Mouse (Mus musculus) left cerebral cortex, adult 9 months (tissue): ENCODE measurements around the gene Cmtm7.

Source experiments
- DNase-seq, 2 experiments: peaks; one replicate each; pipeline ENCODE4 v3.0.0; 2022; ENCODE audit warnings: low spot score in 2 of 2

The Cmtm7 gene

DNA sequence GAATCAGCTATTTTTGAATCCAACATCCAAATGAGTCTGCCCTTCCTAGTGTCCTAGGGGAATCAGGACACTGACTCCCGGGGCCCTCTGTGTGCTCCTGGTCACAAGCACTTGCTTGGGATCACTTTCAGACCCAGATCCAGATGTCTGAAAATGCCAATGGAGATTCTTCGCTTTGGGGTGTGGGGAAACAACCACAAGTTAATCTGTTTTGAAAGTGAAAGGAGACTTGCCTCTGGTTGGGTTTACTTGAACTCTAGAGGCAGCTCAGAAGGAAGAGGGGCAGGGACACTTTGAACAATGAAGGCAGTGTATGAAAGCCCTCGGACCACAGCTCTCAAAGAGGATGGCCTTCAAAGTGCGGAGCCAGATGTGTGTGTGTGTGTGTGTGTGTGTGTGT, 12.8 kb upstream of the Cmtm7 start:
- DNase-seq = no peak

- no peak for DNase-seq
Measured at GRCm38 (mm10) chr9:114793764-114794295, 12.2 kb upstream of the Cmtm7 start.

GRCm38 (mm10) chr9:114789989-114790388, 8.3 kb upstream of the Cmtm7 start:
- DNase-seq = no peak

- no peak for DNase-seq
Measured at GRCm38 (mm10) chr9:114789557-114789956, 7.9 kb upstream of the Cmtm7 start.

- no peak for DNase-seq
Measured at GRCm38 (mm10) chr9:114788697-114789096, 7.0 kb upstream of the Cmtm7 start.

DNA sequence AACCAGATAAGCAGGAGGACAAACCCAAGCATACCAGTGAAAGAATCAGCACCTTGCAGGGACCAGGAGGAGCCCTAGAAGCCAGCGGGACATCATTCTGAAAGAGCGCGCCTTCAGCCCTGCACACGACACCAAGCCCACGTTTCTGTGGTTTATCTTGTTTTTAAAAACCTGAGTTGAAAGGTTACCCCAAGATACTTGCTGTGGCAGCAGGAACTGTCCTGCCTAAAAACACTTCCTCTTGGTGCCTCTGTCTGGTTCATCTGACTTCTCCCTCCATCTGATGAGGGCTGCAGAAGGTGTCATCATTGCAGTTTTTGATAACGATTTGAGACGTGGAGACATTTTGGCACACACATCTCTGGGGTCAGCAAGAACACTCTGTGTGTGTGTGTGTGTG, 6.1 kb upstream of the Cmtm7 start:
- no peak for DNase-seq

DNA sequence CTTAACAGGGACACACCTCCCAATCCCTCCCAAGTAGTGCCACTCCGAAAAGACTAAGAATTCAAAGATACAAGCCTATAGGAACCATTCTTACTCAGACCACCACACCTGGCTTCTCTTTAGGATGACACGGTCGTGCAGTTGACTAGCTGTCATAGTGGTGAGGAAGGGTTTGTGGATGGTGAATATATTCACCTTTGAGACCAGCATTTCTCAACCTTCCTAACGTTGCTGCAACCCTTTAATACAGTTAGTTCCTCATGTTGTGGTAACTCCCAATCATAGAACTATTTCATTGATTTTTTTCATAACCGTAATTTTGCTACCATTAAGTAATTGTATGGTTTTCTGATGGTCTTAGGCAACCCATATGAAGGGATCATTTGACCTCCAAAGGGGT, 5.5 kb upstream of the Cmtm7 start:
- DNase-seq = no peak

GRCm38 (mm10) chr9:114785432-114786125, 3.9 kb upstream of the Cmtm7 start:
- no peak for DNase-seq

- peak in 1 of 2 experiments; percentile 29 for DNase-seq
Measured at GRCm38 (mm10) chr9:114780746-114781525, 720 bp downstream of the Cmtm7 start.

GRCm38 (mm10) chr9:114779984-114780745, 1.5 kb downstream of the Cmtm7 start:
- DNase-seq = no peak

DNA sequence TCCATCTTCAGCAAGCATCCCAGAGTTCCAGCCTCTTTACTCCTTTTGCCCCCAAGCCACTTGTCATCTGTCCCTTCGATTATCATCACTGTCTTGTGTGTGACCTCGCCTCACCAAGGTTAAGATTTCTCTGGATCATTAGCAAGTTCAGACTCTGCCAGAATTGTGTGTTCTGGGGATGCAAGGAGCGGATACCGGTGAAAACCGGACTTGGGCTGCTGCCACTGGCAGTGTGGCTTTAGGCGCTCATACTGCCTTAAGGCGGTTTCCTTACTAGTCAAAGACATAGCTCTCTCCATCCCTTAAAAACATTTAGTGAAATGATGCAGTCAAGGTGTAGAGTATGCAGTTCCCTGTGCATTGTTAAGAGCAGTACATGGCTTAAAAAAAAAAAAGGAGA, 2.8 kb downstream of the Cmtm7 start:
- no peak for DNase-seq

DNA sequence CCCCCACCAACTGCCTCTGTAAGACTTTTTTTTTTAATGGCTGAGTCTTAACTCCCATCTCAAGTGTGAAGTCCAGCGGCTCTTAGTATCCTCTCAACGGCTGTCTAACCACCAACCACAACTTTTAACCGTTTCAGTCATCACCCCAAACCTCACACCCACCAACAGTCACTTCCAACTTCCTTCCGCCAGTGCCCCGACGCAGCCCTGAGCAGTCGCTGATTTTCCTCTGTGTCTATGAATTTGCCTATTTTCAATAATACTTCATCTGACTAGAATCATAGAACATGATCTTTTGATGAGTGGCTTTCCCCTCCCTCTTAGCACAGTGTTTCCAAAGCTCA, 3.6 kb downstream of the Cmtm7 start:
- DNase-seq = no peak

DNA sequence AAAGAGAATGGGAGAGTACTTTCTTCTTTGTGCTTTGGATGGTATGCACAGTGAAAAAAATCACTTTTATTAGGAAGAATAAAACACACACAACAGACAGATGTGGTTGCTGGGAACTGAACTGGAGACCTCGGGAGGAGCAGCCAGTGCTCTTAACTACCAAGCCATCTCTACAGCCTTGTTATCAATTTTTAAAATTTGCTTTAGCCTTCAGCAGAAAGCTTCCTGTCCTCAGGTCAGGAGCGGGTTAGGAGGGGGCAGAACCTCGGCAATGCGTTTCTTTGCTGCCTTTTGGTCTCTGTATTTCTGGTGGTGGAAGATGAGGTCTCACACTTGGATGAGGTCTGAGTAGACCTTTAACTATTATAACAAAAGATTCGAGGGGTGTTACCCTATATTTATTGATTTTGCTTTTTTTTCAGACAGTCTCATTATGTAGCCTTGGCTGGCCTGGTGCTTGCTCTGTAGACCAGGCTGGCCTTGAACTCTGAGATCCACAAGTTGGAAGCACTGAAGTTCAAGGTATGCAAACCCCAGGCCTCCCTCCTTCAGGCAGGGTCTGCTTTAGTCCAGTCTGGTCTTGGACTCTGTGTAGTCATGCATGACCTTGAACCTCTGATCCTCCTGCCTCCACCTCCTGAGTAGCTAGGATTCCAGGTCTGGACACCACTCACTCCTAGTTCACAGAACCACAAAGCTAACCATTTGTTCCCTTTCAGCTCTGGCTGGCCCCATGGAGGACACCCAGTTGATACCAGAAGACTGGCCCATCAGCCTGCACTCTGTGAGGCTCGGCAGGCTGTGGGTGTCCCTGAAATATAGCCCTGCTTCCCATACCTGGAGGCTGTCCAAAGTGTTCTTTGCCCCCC, 4.2 kb downstream of the Cmtm7 start:
- DNase-seq = no peak

DNA sequence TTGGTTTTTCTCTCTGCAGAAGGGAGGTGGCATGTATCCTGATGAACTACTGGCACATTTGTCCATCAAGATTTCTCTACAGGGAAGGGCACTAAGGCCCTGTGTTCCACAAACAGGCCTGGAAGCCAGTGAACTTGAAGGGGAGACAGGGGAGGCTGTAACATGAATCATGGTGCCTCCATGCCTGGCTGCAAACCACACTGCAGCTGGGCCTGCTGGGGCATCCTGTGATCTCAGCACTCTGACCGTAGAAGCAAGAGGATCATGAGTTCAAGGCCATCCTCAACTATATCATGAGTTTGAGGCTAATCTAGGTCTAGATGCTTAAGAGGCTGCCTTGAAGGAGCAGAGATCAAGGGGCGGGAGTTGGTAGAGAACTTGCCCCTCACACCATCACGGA, 5.3 kb downstream of the Cmtm7 start:
- no peak for DNase-seq

- no peak for DNase-seq
Measured at GRCm38 (mm10) chr9:114775272-114775671, 6.4 kb downstream of the Cmtm7 start.

DNA sequence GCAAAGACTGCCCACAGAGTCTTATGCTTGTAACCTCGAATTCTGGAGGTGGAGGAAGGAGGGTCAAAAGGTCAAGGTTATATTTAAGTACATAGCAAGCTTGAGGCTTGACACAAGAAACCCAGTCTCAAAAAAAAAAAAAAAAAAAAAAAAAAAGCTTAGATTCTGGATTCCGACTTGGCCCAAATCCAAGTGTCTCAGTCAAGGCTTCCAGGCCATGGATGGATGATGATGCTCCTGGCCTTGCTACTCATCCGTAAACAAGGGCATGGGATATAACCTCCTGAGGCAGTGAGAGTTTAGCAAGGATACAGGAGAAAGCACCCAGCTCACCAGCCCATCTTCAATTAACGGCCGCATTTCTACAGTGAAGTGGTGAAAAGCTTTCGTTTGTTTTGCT, 7.0 kb downstream of the Cmtm7 start:
- DNase-seq = no peak

GRCm38 (mm10) chr9:114771565-114771964, 10.1 kb downstream of the Cmtm7 start:
- DNase-seq = no peak

- no peak for DNase-seq
Measured at GRCm38 (mm10) chr9:114770224-114770623, 11.4 kb downstream of the Cmtm7 start.

DNA sequence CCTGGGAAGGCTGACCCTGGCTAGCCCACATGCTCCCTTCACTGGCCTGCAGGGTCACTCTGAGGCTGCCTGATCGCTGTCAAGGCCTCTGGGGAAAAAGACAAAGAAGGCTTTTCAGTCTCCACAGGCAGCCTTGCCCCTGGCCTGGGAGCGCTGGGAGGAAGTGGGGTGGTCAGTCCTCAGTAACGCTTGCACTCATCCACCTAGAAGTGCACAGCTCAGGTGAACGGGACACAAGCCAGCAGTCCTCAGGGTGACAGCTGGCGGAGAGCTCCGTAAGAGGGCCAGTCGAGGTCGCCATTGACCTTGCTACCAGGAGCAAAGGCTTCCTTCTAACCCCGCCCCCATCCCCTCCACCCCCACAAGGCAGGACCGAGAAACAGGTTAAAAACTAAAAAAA, 13.6 kb downstream of the Cmtm7 start:
- no peak for DNase-seq

DNA sequence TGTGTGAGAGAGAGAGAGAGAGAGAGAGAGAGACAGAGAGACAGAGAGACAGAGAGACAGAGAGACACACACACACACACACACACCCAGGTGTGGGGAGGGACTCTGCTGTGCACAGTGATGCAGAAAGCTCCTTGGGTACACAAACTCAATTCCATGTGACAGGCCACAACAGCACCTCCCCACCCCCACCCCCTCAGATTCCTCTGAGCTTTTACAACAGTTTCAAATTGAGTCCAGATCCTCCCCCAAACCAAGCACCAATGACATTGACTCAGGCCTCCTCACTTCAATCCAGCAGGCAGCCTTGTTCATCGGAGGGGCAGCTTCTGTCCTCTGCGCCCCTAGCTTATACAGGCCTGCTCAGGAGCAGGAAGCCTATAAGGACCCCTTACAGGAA, 14.1 kb downstream of the Cmtm7 start:
- no peak for DNase-seq

DNA sequence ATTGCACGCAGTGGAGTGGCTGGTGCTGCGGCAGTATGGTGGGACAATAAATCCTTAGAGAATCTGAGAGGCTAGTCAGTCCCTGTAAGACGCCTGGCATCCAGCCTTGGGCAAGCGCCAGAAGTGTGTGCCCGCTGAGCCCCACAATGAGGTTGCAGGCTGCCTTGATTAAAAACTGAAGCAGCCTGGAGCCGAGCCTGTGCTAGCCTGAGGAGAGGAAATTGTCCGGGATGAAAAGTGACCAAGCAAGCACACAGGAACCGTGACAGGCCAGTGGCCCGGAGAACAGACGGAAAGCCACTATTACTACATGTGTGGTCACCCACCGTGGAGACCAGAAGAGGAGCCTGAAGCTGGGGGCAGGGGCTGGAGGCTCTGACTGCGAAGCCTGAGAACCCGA, 14.6 kb downstream of the Cmtm7 start:
- peak in 1 of 2 experiments; percentile 45 for DNase-seq

DNA sequence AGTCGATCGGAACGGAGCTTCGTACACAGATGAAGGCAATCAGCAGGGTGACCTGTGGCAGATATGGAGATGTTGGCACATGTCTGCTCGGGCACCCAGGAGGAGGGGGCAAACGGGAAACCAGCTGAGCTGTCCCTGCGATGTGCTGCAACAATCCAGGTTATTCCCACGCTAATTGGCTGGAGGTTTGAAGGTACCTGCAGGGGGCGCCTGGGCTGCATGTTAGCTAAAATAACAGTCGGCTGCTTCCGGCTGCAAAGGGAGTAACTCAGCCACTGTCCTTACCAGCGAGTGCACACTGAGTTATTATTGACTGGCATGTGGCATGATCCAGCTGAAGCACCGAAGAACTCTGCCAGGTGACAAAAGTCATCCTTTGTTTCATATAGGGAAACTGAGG, 18.3 kb downstream of the Cmtm7 start:
- no peak for DNase-seq
